Mouse (Mus musculus) heart, adult 2 months (tissue): ENCODE measurements around the gene Mllt3. TPM values are rescaled to one million over a fixed set of nuclear protein-coding genes. Genes with fewer than 3 reads are reported as not detected.

ENCODE experiments used
- DNase-seq, 2 experiments: peaks; one replicate each; pipeline ENCODE4 v3.0.0; 2021
- H3K27ac ChIP-seq: fragments of 200-600 bp; 2 replicates; pipeline ENCODE4 v1.8.1; 2022
- H3K27me3 ChIP-seq: fragments of 200-500 bp; 2 replicates; pipeline ENCODE4 v1.6.1; 2012; ENCODE audit warnings: mild to moderate bottlenecking, low read length, inconsistent platforms, mixed read lengths; ENCODE audit not compliant: control insufficient read depth, insufficient read depth
- H3K36me3 ChIP-seq: fragments of 200-500 bp; 2 replicates; pipeline ENCODE4 v1.6.1; 2012; ENCODE audit warnings: low read length, inconsistent platforms; ENCODE audit not compliant: control insufficient read depth, insufficient read depth
- H3K4me1 ChIP-seq: fragments of 200-500 bp; 2 replicates; pipeline ENCODE4 v1.6.1; 2011; ENCODE audit warnings: low read length; ENCODE audit not compliant: control insufficient read depth, insufficient read depth
- H3K4me3 ChIP-seq: fragments of 200-600 bp; 2 replicates; pipeline ENCODE4 v1.8.1; 2022
- H3K79me2 ChIP-seq: fragments of 200-500 bp; replicated peaks from 2 replicates; pipeline ENCODE4 v1.6.1; 2012; ENCODE audit warnings: mild to moderate bottlenecking, inconsistent platforms, low read length, moderate library complexity, mixed read lengths; ENCODE audit not compliant: control insufficient read depth, insufficient read depth
- H3K9ac ChIP-seq: fragments of 200-500 bp; 2 replicates; pipeline ENCODE4 v1.6.1; 2012; ENCODE audit warnings: low read depth, mild to moderate bottlenecking, control low read depth, inconsistent platforms, low read length, mixed read lengths
- CTCF ChIP-seq: fragments of 200-600 bp; IDR thresholded peaks from 2 replicates; pipeline ENCODE4 v1.8.1; 2022; ENCODE audit warnings: antibody characterized with exemption, mild to moderate bottlenecking, moderate library complexity
- EP300 ChIP-seq: fragments of 200-500 bp; IDR thresholded peaks from 2 replicates; pipeline ENCODE4 v1.6.1; 2011; ENCODE audit warnings: low read depth, low read length, control low read depth; ENCODE audit not compliant: insufficient read depth
- POLR2A ChIP-seq: fragments of 200-500 bp; IDR thresholded peaks from 2 replicates; pipeline ENCODE4 v1.6.1; 2011; ENCODE audit warnings: mild to moderate bottlenecking, low read depth, low read length, control low read depth; ENCODE audit not compliant: insufficient read depth
- WGBS: fragments of 180-500 bp; shearing (Covaris S2); methylation state at CpG from one replicate; pipeline ENCODE4 v1.1.7; 2018; 5-methylcytosine and 5-hydroxymethylcytosine counted together
- intact Hi-C: fragments of 180-260 bp; cut with DNase I; formaldehyde crosslinking; loops from one replicate; pipeline ENCODE4 v1.15.1; 2025
- polyA plus RNA-seq: library from polyadenylated mRNA; depleted of rRNA; stranded (reverse); fragments of >200 nt; gene quantifications from 2 replicates; pipeline ENCODE4 v1.2.3, GENCODE M21; 2012
- total RNA-seq, 2 experiments: library from RNA; stranded (reverse); gene quantifications; 2 replicates each; pipeline ENCODE4 v1.2.3; 2021

Gene Mllt3
- total and polyA plus RNA-seq, 3 experiments, result 3.8 to 15.2 (median 11.0) TPM

DNA sequence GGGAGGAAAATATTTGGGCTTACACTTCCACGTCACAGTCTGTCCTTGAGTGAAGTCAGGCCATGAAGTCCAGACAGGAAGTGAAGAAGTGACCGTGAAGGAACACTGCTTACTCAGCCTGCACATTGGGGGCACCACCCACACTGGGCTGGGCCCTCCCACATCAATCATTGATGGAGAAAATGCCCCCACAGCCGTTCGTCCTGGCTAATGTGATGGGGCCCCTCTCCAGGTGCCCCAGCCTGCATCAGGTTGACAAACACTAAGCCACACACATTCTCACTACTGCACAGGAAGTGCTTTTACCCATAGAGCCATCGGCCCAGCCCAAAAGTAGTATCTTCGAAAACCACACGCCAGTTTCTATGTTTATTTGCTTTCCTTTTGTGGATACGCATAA lies 13.1 kb upstream of the Mllt3 start:
- Histone ChIP-seq H3K36me3 (no peaks in the 10 kb centered on the region), H3K4me3 (no peak overlapping the region), H3K79me2 (no peaks in the 10 kb centered on the region), H3K27me3 (no peaks in the 10 kb centered on the region), H3K27ac (no peak overlapping the region), H3K4me1 (no peaks in the 10 kb centered on the region), H3K9ac (no peak overlapping the region)
- no peak for TF ChIP-seq EP300
- no peak for TF ChIP-seq POLR2A
- no peak for TF ChIP-seq CTCF
- 60% methylated on average over 8 of the region's 8 CpGs for WGBS
- no peak for DNase-seq
- intact Hi-C loops, result no loop called here

DNA sequence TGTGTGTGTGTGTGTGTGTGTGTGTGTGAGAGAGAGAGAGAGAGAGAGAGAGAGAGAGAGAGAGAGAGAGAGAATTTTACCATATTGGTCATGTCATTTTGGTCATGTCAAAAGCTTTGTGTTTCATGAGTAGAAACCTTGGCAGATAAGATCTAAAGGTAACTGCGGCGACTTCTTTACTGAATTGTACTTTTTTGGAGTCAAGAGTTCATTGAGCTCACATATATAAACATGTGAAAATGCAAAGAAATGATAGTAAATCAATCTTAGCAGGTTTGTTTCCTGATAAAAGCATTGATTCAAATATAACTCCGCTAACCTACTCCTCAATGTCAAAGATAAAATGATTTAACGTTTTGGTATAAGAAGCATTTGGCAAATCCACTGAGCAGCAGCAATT lies 12.0 kb upstream of the Mllt3 start:
- intact Hi-C loops, result no loop called here
- no peaks in the 10 kb centered on the region for H3K79me2 ChIP-seq
- no peaks in the 10 kb centered on the region for H3K4me1 ChIP-seq
- H3K4me3 ChIP-seq, result no peak overlapping the region
- TF ChIP-seq EP300 (no peak), POLR2A (no peak), CTCF (no peak)
- H3K27me3 ChIP-seq, result no peaks in the 10 kb centered on the region
- DNase-seq, result no peak
- H3K9ac ChIP-seq, result no peak overlapping the region
- no peaks in the 10 kb centered on the region for H3K36me3 ChIP-seq
- WGBS, result 74% methylated on average over 4 of the region's 4 CpGs
- no peak overlapping the region for H3K27ac ChIP-seq

DNA sequence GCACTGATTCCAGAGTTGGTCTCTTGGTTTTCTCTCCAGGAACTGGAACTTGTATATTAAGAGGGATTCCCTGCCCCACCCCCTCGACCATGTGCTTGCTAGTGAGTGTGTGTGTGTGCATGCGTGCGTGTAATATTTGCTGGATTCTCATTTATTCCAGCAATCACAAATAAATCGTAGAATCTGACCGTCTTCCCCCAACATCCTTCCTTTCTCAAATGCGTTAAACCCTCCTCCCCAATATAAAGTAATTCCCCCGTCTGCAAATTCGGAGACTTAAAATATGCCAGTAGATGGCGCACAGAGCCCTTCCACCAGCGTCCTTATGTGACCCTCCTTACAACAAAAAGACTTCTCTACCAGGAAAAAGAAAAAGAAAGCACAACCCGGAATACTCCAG lies 2.2 kb upstream of the Mllt3 start:
- peak; percentile 36 for DNase-seq
- H3K9ac ChIP-seq, result no peak overlapping the region
- peaks cover 5% of the 10 kb centered on the region; the same call in 1 of the 2 replicates for H3K4me1 ChIP-seq
- intact Hi-C loops, result loop anchor here (1.0 to 10.0 kb wide), 3 partner anchors 267 to 679 kb away; no protein-coding TSS in a partner anchor
- no peaks in the 10 kb centered on the region for H3K79me2 ChIP-seq
- under 1% methylated on average over 11 of the region's 11 CpGs for WGBS
- peak; percentile 82 for TF ChIP-seq CTCF
- no peak for TF ChIP-seq POLR2A
- no peak overlapping the region for H3K27ac ChIP-seq
- H3K27me3 ChIP-seq, result no peaks in the 10 kb centered on the region
- no peak overlapping the region for H3K4me3 ChIP-seq
- no peaks in the 10 kb centered on the region; the same call in 1 of the 2 replicates for H3K36me3 ChIP-seq

DNA sequence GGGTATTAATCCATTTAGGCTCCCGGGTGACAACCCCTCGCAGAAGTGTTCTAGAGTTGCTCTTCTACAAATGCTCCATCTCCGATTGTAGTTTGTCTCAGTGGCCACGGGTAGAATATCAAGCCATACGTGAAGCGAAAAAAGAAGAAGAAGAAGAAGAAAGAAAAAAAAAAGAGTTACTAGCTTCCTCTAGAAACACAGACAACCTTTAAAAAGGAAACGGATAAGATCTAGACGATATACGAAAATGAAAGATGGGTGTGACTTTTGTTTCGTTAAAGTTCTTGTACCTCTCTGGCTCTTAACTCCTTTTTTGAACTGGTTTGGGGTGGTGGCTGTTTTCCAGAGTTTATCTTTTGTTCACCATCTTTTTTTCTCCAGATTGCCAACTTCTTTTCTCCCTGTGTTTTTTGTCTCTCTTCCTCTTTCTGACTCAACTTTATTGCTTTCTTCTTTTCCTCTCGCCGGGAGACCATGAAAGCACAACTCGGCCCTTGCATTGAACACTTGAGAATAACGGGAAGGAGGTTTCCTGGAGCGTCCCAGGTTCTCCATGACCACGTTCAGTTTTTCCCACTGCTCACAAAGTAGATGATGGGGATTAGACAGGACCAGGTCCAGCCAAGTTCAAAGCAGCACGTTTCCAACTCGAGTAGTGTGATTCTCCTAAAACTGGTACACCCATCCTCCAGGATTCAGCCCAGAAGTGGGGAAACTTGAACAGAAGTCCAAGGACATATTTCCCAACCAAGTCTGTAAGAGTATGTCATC lies 1.4 kb upstream of the Mllt3 start:
- DNase-seq, result peak in 1 of 2 experiments; percentile 8
- intact Hi-C loops, result loop anchor here (1.0 to 10.0 kb wide), 6 partner anchors 102 to 680 kb away; no protein-coding TSS in a partner anchor
- Histone ChIP-seq H3K4me3 (peak overlapping the region; percentile 73), H3K79me2 (no peaks in the 10 kb centered on the region), H3K36me3 (no peaks in the 10 kb centered on the region; the same call in 1 of the 2 replicates), H3K9ac (0 out of 2 replicates have a peak overlapping the region, but pooled peaks have one; percentile 39), H3K27me3 (no peaks in the 10 kb centered on the region), H3K27ac (peak overlapping the region; percentile 74; the same call in 1 of the 2 replicates), H3K4me1 (peaks cover 5% of the 10 kb centered on the region; the same call in 1 of the 2 replicates)
- WGBS, result 5% methylated on average over 18 of the region's 18 CpGs
- no peak for TF ChIP-seq EP300
- no peak for TF ChIP-seq CTCF
- no peak for TF ChIP-seq POLR2A

DNA sequence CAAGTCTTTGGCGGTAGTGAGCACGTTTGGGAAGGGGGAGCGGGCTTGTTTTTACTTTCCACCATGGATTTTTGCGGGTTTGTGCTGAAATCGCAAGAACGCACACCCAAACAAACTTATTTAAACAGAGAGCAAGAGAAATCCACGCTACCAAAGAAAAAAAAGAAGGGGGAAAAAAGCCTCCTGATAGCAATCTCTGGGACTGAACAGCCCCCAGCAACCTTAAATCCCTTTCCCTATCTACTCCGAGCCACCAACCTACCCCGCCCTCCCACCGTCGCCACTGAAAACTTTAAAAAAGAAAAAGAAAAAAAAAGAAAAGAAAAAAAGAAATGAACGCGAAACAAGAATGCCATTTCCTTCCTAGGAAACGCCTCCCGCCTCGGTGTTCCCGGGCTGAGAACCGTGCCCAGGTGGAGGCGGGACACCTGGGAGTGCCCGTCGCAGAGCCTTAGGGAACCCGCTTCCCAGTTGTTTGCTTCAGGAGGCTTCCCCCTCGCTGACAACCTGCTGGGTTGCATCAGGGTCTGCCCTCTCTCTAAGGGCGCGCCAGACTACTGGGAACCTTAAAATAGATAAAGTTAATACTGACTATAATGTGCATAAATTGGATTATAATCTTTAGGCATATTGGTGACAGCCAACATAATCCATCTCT lies 694 bp upstream of the Mllt3 start:
- peak overlapping the region; percentile 74 for H3K27ac ChIP-seq
- under 1% methylated on average over 25 of the region's 25 CpGs for WGBS
- peak; percentile 21 to 40 for DNase-seq
- no peaks in the 10 kb centered on the region; the same call in 1 of the 2 replicates for H3K36me3 ChIP-seq
- no peaks in the 10 kb centered on the region for H3K27me3 ChIP-seq
- H3K4me3 ChIP-seq, result peak overlapping the region; percentile 73
- intact Hi-C loops, result loop anchor here (1.0 to 10.0 kb wide), 7 partner anchors 60 to 681 kb away; partner anchors contain the start of gene Focad
- peak overlapping the region; percentile 39 for H3K9ac ChIP-seq
- TF ChIP-seq CTCF (no peak), EP300 (no peak), POLR2A (no peak)
- peaks cover 5% of the 10 kb centered on the region; the same call in 1 of the 2 replicates for H3K4me1 ChIP-seq
- H3K79me2 ChIP-seq, result no peaks in the 10 kb centered on the region
